Mouse (Mus musculus) forebrain, embryonic 16.5 days (tissue): ENCODE measurements around the gene Pfkm. TPM values are rescaled to one million over a fixed set of nuclear protein-coding genes. Genes with fewer than 3 reads are reported as not detected.

Experiments used
- ATAC-seq: fragments of 200-750 bp; cut with Nextera tagmentation; 2 replicates; pipeline ENCODE4 v1.8.0; 2017; ENCODE audit warnings: mild to moderate bottlenecking, moderate library complexity
- H3K27ac ChIP-seq: fragments of 300-500 bp; sonication (generic); 2 replicates; pipeline ENCODE4 v1.5.1; 2014; ENCODE audit warnings: low read length, control low read depth
- H3K27me3 ChIP-seq: fragments of 300-500 bp; sonication (generic); replicated peaks from 2 replicates; pipeline ENCODE4 v1.6.1; 2014; ENCODE audit warnings: low read length; ENCODE audit not compliant: control insufficient read depth, insufficient read depth
- H3K36me3 ChIP-seq: fragments of 300-500 bp; sonication (generic); 2 replicates; pipeline ENCODE4 v1.6.1; 2014; ENCODE audit not compliant: control insufficient read depth, insufficient read depth
- H3K4me1 ChIP-seq: fragments of 300-500 bp; sonication (generic); replicated peaks from 2 replicates; pipeline ENCODE4 v1.6.1; 2014; ENCODE audit warnings: low read length; ENCODE audit not compliant: control insufficient read depth, insufficient read depth
- H3K4me2 ChIP-seq: fragments of 300-500 bp; sonication (generic); 2 replicates; pipeline ENCODE4 v1.6.1; 2014; ENCODE audit warnings: mild to moderate bottlenecking, low read length, control low read depth
- H3K4me3 ChIP-seq: fragments of 300-500 bp; sonication (generic); replicated peaks from 2 replicates; pipeline ENCODE4 v1.5.1; 2014; ENCODE audit warnings: mild to moderate bottlenecking, low read length, control low read depth
- H3K9ac ChIP-seq: fragments of 300-500 bp; sonication (generic); replicated peaks from 2 replicates; pipeline ENCODE4 v1.6.1; 2014; ENCODE audit warnings: low read depth, low read length, control low read depth
- H3K9me3 ChIP-seq: fragments of 300-500 bp; sonication (generic); 2 replicates; pipeline ENCODE4 v1.6.1; 2016; ENCODE audit warnings: low read length; ENCODE audit not compliant: control insufficient read depth
- WGBS: fragments of 180-500 bp; shearing (Covaris S2); extraction: QIAGEN DNeasy Blood & Tissue Kit; methylation state at CpG from one replicate; pipeline ENCODE4 v1.1.7; 2014; 5-methylcytosine and 5-hydroxymethylcytosine counted together
- polyA plus RNA-seq: library from polyadenylated mRNA; unstranded; fragments of >200 nt; fragmentation: Nextera tagmentation; extraction: Ambion mirVana; gene quantifications from 2 replicates; pipeline ENCODE4 v1.2.1, GENCODE M21; 2015

The Pfkm gene
- 93.3 and 97.0 TPM in 2 replicates for polyA plus RNA-seq

GRCm38 (mm10) chr15:98092372-98093120 is at the start of gene Pfkm:
Pfkm (plus strand) TSS chr15:98092589.
- peak within 1 kb of the TSS; percentile 92 for H3K27ac ChIP-seq
- peaks cover 11% of the 10 kb centered on the region for H3K4me1 ChIP-seq
- ATAC-seq = no peak; the same call in 1 of the 2 replicates
- H3K27me3 ChIP-seq = no peaks in the 10 kb centered on the region
- no peaks in the 10 kb centered on the region for H3K36me3 ChIP-seq
- no peaks in the 10 kb centered on the region for H3K9me3 ChIP-seq
- under 1% methylated on average over 30 of the region's 30 CpGs for WGBS
- H3K4me3 ChIP-seq = peak within 1 kb of the TSS; percentile 97
- peak within 1 kb of the TSS; percentile 93 for H3K9ac ChIP-seq
- H3K4me2 ChIP-seq = peak within 1 kb of the TSS; percentile 83

GRCm38 (mm10) chr15:98043967-98044366 is 48.4 kb upstream of the Pfkm start:
- no peaks in the 10 kb centered on the region for H3K4me1 ChIP-seq
- no peak overlapping the region for H3K4me3 ChIP-seq
- H3K4me2 ChIP-seq = no peak overlapping the region
- WGBS = 93% methylated on average over 6 of the region's 6 CpGs
- no peak overlapping the region for H3K27ac ChIP-seq
- no peak overlapping the region for H3K9ac ChIP-seq
- ATAC-seq = no peak
- no peaks in the 10 kb centered on the region; the same call in 1 of the 2 replicates for H3K9me3 ChIP-seq
- H3K36me3 ChIP-seq = peaks cover 41% of the 10 kb centered on the region
- no peaks in the 10 kb centered on the region for H3K27me3 ChIP-seq

GRCm38 (mm10) chr15:98044387-98044786 is 48.0 kb upstream of the Pfkm start:
- H3K9ac ChIP-seq = no peak overlapping the region
- 93% methylated on average over 5 of the region's 5 CpGs for WGBS
- ATAC-seq = no peak
- no peaks in the 10 kb centered on the region for H3K27me3 ChIP-seq
- H3K27ac ChIP-seq = no peak overlapping the region
- H3K36me3 ChIP-seq = peaks cover 41% of the 10 kb centered on the region
- no peak overlapping the region for H3K4me2 ChIP-seq
- H3K9me3 ChIP-seq = no peaks in the 10 kb centered on the region; the same call in 1 of the 2 replicates
- no peaks in the 10 kb centered on the region for H3K4me1 ChIP-seq
- no peak overlapping the region for H3K4me3 ChIP-seq

- H3K4me3 ChIP-seq = no peak overlapping the region
- H3K27ac ChIP-seq = no peak overlapping the region
- H3K27me3 ChIP-seq = no peaks in the 10 kb centered on the region
- H3K9ac ChIP-seq = no peak overlapping the region
- no peaks in the 10 kb centered on the region; the same call in 1 of the 2 replicates for H3K9me3 ChIP-seq
- WGBS = 92% methylated on average over 13 of the region's 13 CpGs
- H3K4me1 ChIP-seq = no peaks in the 10 kb centered on the region
- no peak for ATAC-seq
- H3K4me2 ChIP-seq = no peak overlapping the region
- H3K36me3 ChIP-seq = peaks cover 33% of the 10 kb centered on the region
Observed at GRCm38 (mm10) chr15:98048918-98049700, 43.3 kb upstream of the Pfkm start.

DNA sequence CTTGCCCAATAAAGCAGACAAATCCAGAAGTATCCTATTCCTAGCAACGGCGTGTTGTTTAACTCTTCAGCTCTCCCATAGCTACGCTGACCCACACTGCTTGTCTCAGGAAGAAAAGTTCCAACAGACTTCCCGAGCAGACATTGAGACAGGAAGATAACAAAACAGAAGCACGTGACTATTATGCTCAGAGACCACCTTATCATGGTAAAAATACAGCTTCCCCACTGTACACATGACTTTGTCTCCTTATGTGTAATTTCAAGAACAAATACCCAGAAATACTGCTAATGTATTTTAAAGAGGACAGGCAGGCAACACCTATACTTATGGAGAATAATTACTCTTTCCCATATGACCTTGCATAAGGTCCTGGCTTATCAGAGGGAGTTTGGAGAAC is 40.7 kb upstream of the Pfkm start:
- H3K36me3 ChIP-seq = peaks cover 16% of the 10 kb centered on the region
- H3K4me1 ChIP-seq = no peaks in the 10 kb centered on the region
- WGBS = 90% methylated on average over 5 of the region's 5 CpGs
- H3K9me3 ChIP-seq = no peaks in the 10 kb centered on the region
- ATAC-seq = no peak
- no peak overlapping the region for H3K27ac ChIP-seq
- H3K9ac ChIP-seq = no peak overlapping the region
- H3K4me3 ChIP-seq = no peak overlapping the region
- H3K27me3 ChIP-seq = no peaks in the 10 kb centered on the region
- H3K4me2 ChIP-seq = no peak overlapping the region

DNA sequence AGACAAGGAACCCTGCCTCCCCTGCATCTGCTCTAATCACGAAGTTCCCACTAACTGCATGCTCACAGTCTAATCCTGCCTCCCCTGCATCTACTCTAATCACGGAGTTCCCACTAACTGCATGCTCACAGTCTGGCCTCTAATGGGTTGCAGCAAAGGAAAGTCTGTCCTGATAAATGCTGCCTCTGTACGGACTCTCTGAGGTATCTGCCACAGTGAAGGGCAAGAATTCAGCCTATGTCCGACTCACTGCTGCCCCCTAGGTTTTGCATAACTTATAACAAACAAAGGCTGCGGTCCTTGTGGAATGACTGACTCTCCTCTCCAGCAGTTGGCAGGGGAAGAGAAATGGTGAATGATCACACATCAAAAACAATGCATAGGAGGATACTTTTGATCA is 37.1 kb upstream of the Pfkm start:
- Histone ChIP-seq H3K9ac (no peak overlapping the region), H3K4me2 (no peak overlapping the region), H3K9me3 (no peaks in the 10 kb centered on the region), H3K27ac (no peak overlapping the region), H3K36me3 (peaks cover 6% of the 10 kb centered on the region; the same call in 1 of the 2 replicates), H3K4me1 (no peaks in the 10 kb centered on the region), H3K27me3 (no peaks in the 10 kb centered on the region), H3K4me3 (no peak overlapping the region)
- 24% methylated on average over 5 of the region's 5 CpGs for WGBS
- no peak; the same call in 1 of the 2 replicates for ATAC-seq

DNA sequence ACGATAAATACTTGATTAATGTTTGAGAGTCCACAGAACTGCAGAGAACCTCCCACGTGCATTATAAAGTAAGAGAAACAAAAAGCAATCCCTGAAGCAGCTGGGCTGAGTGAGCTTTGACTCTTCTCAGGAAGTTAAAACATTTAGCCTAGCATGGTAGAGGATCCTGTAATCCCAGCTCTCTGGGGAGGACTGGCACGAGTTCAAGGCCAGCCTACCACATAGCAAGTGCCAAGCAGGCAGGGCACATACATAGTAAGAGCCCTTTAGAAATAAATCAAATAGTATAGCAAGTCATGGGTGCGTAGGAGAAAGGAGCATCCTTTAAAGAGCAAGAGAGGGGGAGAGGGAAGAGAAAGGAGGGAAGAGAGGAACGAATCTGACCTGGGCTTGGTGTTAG is 26.5 kb upstream of the Pfkm start:
- Histone ChIP-seq H3K36me3 (peaks cover 24% of the 10 kb centered on the region), H3K27ac (no peak overlapping the region), H3K27me3 (no peaks in the 10 kb centered on the region), H3K4me3 (no peak overlapping the region), H3K9ac (no peak overlapping the region), H3K4me1 (no peaks in the 10 kb centered on the region), H3K4me2 (no peak overlapping the region), H3K9me3 (no peaks in the 10 kb centered on the region)
- ATAC-seq = no peak
- 88% methylated on average over 5 of the region's 5 CpGs for WGBS

GRCm38 (mm10) chr15:98066602-98067001 is 25.8 kb upstream of the Pfkm start:
- 93% methylated on average over 12 of the region's 12 CpGs for WGBS
- no peaks in the 10 kb centered on the region for H3K4me1 ChIP-seq
- no peak overlapping the region for H3K27ac ChIP-seq
- H3K4me3 ChIP-seq = no peak overlapping the region
- ATAC-seq = no peak
- peaks cover 21% of the 10 kb centered on the region for H3K36me3 ChIP-seq
- H3K9ac ChIP-seq = no peak overlapping the region
- H3K4me2 ChIP-seq = no peak overlapping the region
- no peaks in the 10 kb centered on the region for H3K27me3 ChIP-seq
- no peaks in the 10 kb centered on the region for H3K9me3 ChIP-seq

DNA sequence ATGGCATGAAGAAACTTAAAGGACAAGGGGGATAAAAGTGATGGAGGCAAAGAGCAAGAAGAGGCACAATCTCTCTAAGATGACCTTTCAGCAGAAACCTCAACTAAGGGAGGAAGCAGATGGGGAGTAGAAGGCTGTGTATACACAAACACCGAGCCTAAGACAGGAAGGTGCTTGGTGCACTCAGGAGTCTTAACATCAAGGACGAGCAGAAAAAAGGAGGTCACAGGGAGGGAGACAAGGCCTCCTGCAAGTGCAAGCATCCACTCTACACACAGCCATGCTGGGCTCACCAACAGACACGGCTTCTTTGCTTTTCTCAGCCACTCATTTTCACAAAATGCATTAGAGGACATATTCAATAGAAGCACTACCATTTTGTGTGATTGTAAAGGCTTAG is 24.9 kb upstream of the Pfkm start:
- Histone ChIP-seq H3K27me3 (no peaks in the 10 kb centered on the region), H3K36me3 (peaks cover 21% of the 10 kb centered on the region), H3K4me1 (no peaks in the 10 kb centered on the region), H3K4me2 (no peak overlapping the region), H3K27ac (no peak overlapping the region), H3K9me3 (no peaks in the 10 kb centered on the region), H3K9ac (no peak overlapping the region), H3K4me3 (no peak overlapping the region)
- WGBS = 56% methylated on average over 3 of the region's 3 CpGs
- ATAC-seq = no peak
